Mouse (Mus musculus) MEL (cell line): Measurements from ENCODE around the gene B4galt1.

Experiments
- CHD1 ChIP-seq: IDR thresholded peaks from 2 replicates; pipeline ENCODE4 v1.6.1; 2012; ENCODE audit warnings: low read depth, mild to moderate bottlenecking, inconsistent platforms, low read length, improper control_type of control experiment
- CTCF ChIP-seq, 3 experiments: IDR thresholded peaks in 2 of 3; conservative IDR thresholded peaks in 1 of 3; 2 replicates each; pipeline ENCODE4 v1.5.1; 2011 to 2012; ENCODE audit warnings: low read length in 3 of 3, low read depth in 2 of 3, mild to moderate bottlenecking in 2 of 3, improper control_type of control experiment in 1 of 3, inconsistent platforms in 1 of 3, mixed read lengths in 1 of 3, moderate library complexity in 1 of 3; ENCODE audit not compliant: control insufficient read depth in 1 of 3, insufficient read depth in 1 of 3, poor library complexity in 1 of 3, severe bottlenecking in 1 of 3
- EP300 ChIP-seq, 2 experiments: IDR thresholded peaks; 2 replicates each; pipeline ENCODE4 v1.6.1; 2011; ENCODE audit warnings: improper control_type of control experiment in 2 of 2, low read length in 2 of 2, low read depth in 1 of 2, mild to moderate bottlenecking in 1 of 2
- ETS1 ChIP-seq: IDR thresholded peaks from 2 replicates; pipeline ENCODE4 v1.6.1; 2012; ENCODE audit warnings: low read depth, mild to moderate bottlenecking, inconsistent platforms, low read length, improper control_type of control experiment, moderate library complexity
- KAT2A ChIP-seq: conservative IDR thresholded peaks from 2 replicates; pipeline ENCODE4 v1.6.1; 2012; ENCODE audit warnings: low read depth, low read length, improper control_type of control experiment, inconsistent platforms
- MAZ ChIP-seq: IDR thresholded peaks from 2 replicates; pipeline ENCODE4 v1.6.1; 2012; ENCODE audit warnings: low read depth, mild to moderate bottlenecking, inconsistent platforms, low read length, improper control_type of control experiment
- POLR2A ChIP-seq, 2 experiments: IDR thresholded peaks; 2 replicates each; pipeline ENCODE4 v1.6.1; 2011 to 2012; ENCODE audit warnings: low read length in 2 of 2, mild to moderate bottlenecking in 2 of 2, control low read depth in 1 of 2, improper control_type of control experiment in 1 of 2, low read depth in 1 of 2, moderate library complexity in 1 of 2; ENCODE audit not compliant: control insufficient read depth in 1 of 2, insufficient read depth in 1 of 2, poor library complexity in 1 of 2
- RAD21 ChIP-seq: IDR thresholded peaks from 2 replicates; pipeline ENCODE4 v1.6.1; 2011; ENCODE audit warnings: mild to moderate bottlenecking, low read depth, low read length, improper control_type of control experiment
- SIN3A ChIP-seq: IDR thresholded peaks from 2 replicates; pipeline ENCODE4 v1.6.1; 2012; ENCODE audit warnings: low read length, improper control_type of control experiment, inconsistent platforms
- TAL1 ChIP-seq: IDR thresholded peaks from 2 replicates; pipeline ENCODE4 v1.6.1; 2012; ENCODE audit warnings: mild to moderate bottlenecking, inconsistent platforms, low read length, moderate library complexity, mixed read lengths
- USF1 ChIP-seq: IDR thresholded peaks from 2 replicates; pipeline ENCODE4 v1.6.1; 2014; ENCODE audit warnings: low read depth, mild to moderate bottlenecking, inconsistent platforms, low read length, improper control_type of control experiment, moderate library complexity
- USF2 ChIP-seq, 2 experiments: IDR thresholded peaks; 2 replicates each; pipeline ENCODE4 v1.6.1; 2011 to 2012; ENCODE audit warnings: improper control_type of control experiment in 2 of 2, low read length in 2 of 2, borderline replicate concordance in 1 of 2, inconsistent platforms in 1 of 2, low read depth in 1 of 2, mild to moderate bottlenecking in 1 of 2; ENCODE audit not compliant: insufficient read depth in 1 of 2
- ZKSCAN1 ChIP-seq: IDR thresholded peaks from 2 replicates; pipeline ENCODE4 v1.6.1; 2012; ENCODE audit warnings: low read depth, mild to moderate bottlenecking, inconsistent platforms, low read length, improper control_type of control experiment, moderate library complexity
- ZNF384 ChIP-seq: IDR thresholded peaks from 2 replicates; pipeline ENCODE4 v1.6.1; 2012; ENCODE audit warnings: low read depth, mild to moderate bottlenecking, inconsistent platforms, low read length, improper control_type of control experiment

DNA sequence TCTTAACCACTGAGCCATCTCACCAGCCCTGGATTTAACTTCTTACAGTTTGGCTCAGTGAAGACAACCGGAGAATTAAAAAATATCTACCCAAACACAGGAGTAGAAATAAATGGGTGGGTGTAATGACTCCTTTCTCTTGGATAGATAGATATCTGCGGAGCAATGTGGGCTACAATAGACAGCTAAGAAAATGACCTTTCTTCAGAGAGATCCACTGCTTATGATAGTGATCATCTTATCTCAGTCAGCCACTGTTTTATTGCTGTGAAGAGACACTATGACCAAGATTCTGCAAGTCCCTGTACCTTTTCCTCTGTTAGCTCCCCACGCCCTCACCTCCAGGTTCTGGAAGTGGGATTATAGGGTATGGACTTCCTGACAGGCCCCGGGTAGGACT, 70.8 kb downstream of the B4galt1 start:
- TF ChIP-seq RAD21 (no peak), ZKSCAN1 (no peak), CTCF (IDR thresholded peaks at IDR 0.05 in 2 of 3, conservative IDR thresholded peaks at IDR 0.05 in 1 of 3; ENCODE audit: control insufficient read depth in 1 of 3, insufficient read depth in 1 of 3, low read depth in 2 of 3, low read length in 3 of 3, poor library complexity in 1 of 3, severe bottlenecking in 1 of 3) (no peak), TAL1 (no peak), SIN3A (no peak), POLR2A (IDR thresholded peaks at IDR 0.05; ENCODE audit: control insufficient read depth in 1 of 2, insufficient read depth in 1 of 2, low read depth in 1 of 2, low read length in 2 of 2, poor library complexity in 1 of 2) (no peak), USF2 (IDR thresholded peaks at IDR 0.05; ENCODE audit: borderline replicate concordance in 1 of 2, insufficient read depth in 1 of 2, low read depth in 1 of 2, low read length in 2 of 2) (no peak), ZNF384 (no peak), KAT2A (no peak), MAZ (no peak), CHD1 (no peak), ETS1 (no peak), EP300 (IDR thresholded peaks at IDR 0.05; ENCODE audit: low read depth in 1 of 2, low read length in 2 of 2) (no peak), USF1 (no peak)
